Mouse (Mus musculus) neural tube, embryonic 15.5 days (tissue): ENCODE measurements around the gene Ccdc9b. TPM values are rescaled to one million over a fixed set of nuclear protein-coding genes. Genes with fewer than 3 reads are reported as not detected.

ENCODE experiments used
- ATAC-seq: fragments of 200-750 bp; cut with Nextera tagmentation; 2 replicates; pipeline ENCODE4 v1.8.0; 2017; ENCODE audit warnings: mild to moderate bottlenecking, moderate TSS enrichment, moderate library complexity; ENCODE audit not compliant: low FRiP score
- H3K27ac ChIP-seq: fragments of 300-500 bp; sonication (generic); replicated peaks from 2 replicates; pipeline ENCODE4 v1.5.1; 2015; ENCODE audit warnings: mild to moderate bottlenecking, inconsistent platforms
- H3K27me3 ChIP-seq: fragments of 300-500 bp; sonication (generic); replicated peaks from 2 replicates; pipeline ENCODE4 v1.6.1; 2015; ENCODE audit warnings: inconsistent platforms
- H3K36me3 ChIP-seq: fragments of 300-500 bp; sonication (generic); 2 replicates; pipeline ENCODE4 v1.6.1; 2015; ENCODE audit warnings: inconsistent platforms
- H3K4me1 ChIP-seq: fragments of 300-500 bp; sonication (generic); 2 replicates; pipeline ENCODE4 v1.6.1; 2015; ENCODE audit warnings: inconsistent platforms
- H3K4me2 ChIP-seq: fragments of 300-500 bp; sonication (generic); 2 replicates; pipeline ENCODE4 v1.6.1; 2015; ENCODE audit warnings: inconsistent platforms, mild to moderate bottlenecking, moderate library complexity
- H3K4me3 ChIP-seq: fragments of 300-500 bp; sonication (generic); replicated peaks from 2 replicates; pipeline ENCODE4 v1.5.1; 2015; ENCODE audit warnings: mild to moderate bottlenecking, inconsistent platforms
- H3K9ac ChIP-seq: fragments of 300-500 bp; sonication (generic); replicated peaks from 2 replicates; pipeline ENCODE4 v1.6.1; 2015; ENCODE audit warnings: mild to moderate bottlenecking, inconsistent platforms
- H3K9me3 ChIP-seq: fragments of 300-500 bp; sonication (generic); replicated peaks from 2 replicates; pipeline ENCODE4 v1.6.1; 2016; ENCODE audit warnings: inconsistent platforms
- WGBS: fragments of 180-500 bp; shearing (Covaris S2); methylation state at CpG from one replicate; pipeline ENCODE4 v1.1.7; 2015; ENCODE audit warnings: mixed read lengths; 5-methylcytosine and 5-hydroxymethylcytosine counted together
- polyA plus RNA-seq: library from polyadenylated mRNA; unstranded; fragments of >200 nt; fragmentation: Nextera tagmentation; extraction: Ambion mirVana; gene quantifications from 2 replicates; pipeline ENCODE4 v1.2.1, GENCODE M21; 2015

The Ccdc9b gene
- 0.97 and 1.2 TPM in 2 replicates for polyA plus RNA-seq

- 5% methylated on average over 29 of the region's 29 CpGs for whole genome bisulfite sequencing
- ATAC-seq: peak; percentile 80
- peak within 1 kb of the TSS; percentile 8; the same call in 1 of the 2 replicates for H3K4me3 ChIP-seq
- H3K4me2 ChIP-seq: peak within 1 kb of the TSS; percentile 46
- peaks cover 41% of the 10 kb centered on the region for H3K4me1 ChIP-seq
- H3K27me3 ChIP-seq: no peaks in the 10 kb centered on the region; the same call in 1 of the 2 replicates
- peak within 1 kb of the TSS; percentile 84 for H3K27ac ChIP-seq
- H3K36me3 ChIP-seq: no peaks in the 10 kb centered on the region
- peak within 1 kb of the TSS; percentile 36; the same call in 1 of the 2 replicates for H3K9ac ChIP-seq
- H3K9me3 ChIP-seq: no peaks in the 10 kb centered on the region
Measured at GRCm38 (mm10) chr2:118761906-118762783, at the start of gene Ccdc9b. Gene Ccdc9b (minus strand): TSS chr2:118762661.

GRCm38 (mm10) chr2:118810861-118811260 lies 48.4 kb upstream of the Ccdc9b start:
- H3K27me3 ChIP-seq: no peaks in the 10 kb centered on the region
- ATAC-seq: no peak

GRCm38 (mm10) chr2:118806860-118807259 lies 44.4 kb upstream of the Ccdc9b start:
- no peak overlapping the region for H3K4me2 ChIP-seq

More at GRCm38 (mm10) chr2:118810861-118811260, 48.4 kb upstream of the Ccdc9b start:
- Histone ChIP-seq H3K9ac (no peak overlapping the region), H3K4me1 (peaks cover 13% of the 10 kb centered on the region), H3K9me3 (no peaks in the 10 kb centered on the region), H3K36me3 (no peaks in the 10 kb centered on the region), H3K27ac (no peak overlapping the region), H3K4me3 (no peak overlapping the region), H3K4me2 (no peak overlapping the region)
- WGBS: 27% methylated on average over 2 of the region's 2 CpGs

GRCm38 (mm10) chr2:118805756-118806155 lies 43.3 kb upstream of the Ccdc9b start:
- Histone ChIP-seq H3K27ac (no peak overlapping the region), H3K27me3 (no peaks in the 10 kb centered on the region), H3K4me2 (no peak overlapping the region), H3K4me3 (no peak overlapping the region), H3K4me1 (no peaks in the 10 kb centered on the region), H3K9me3 (no peaks in the 10 kb centered on the region), H3K36me3 (no peaks in the 10 kb centered on the region), H3K9ac (no peak overlapping the region)
- WGBS: 29% methylated on average over 3 of the region's 3 CpGs
- ATAC-seq: no peak

More at GRCm38 (mm10) chr2:118806860-118807259, 44.4 kb upstream of the Ccdc9b start:
- Histone ChIP-seq H3K4me1 (no peaks in the 10 kb centered on the region), H3K4me3 (no peak overlapping the region), H3K9me3 (no peaks in the 10 kb centered on the region), H3K36me3 (no peaks in the 10 kb centered on the region), H3K9ac (no peak overlapping the region), H3K27me3 (no peaks in the 10 kb centered on the region), H3K27ac (no peak overlapping the region)
- ATAC-seq: no peak
- WGBS: 78% methylated on average over 4 of the region's 4 CpGs

GRCm38 (mm10) chr2:118805137-118805536 lies 42.7 kb upstream of the Ccdc9b start:
- 78% methylated on average over 3 of the region's 3 CpGs for WGBS
- Histone ChIP-seq H3K4me2 (no peak overlapping the region), H3K27ac (no peak overlapping the region), H3K9ac (no peak overlapping the region), H3K27me3 (no peaks in the 10 kb centered on the region), H3K4me3 (no peak overlapping the region), H3K36me3 (no peaks in the 10 kb centered on the region), H3K9me3 (no peaks in the 10 kb centered on the region), H3K4me1 (no peaks in the 10 kb centered on the region)
- ATAC-seq: no peak

- H3K27ac ChIP-seq: no peak overlapping the region
- no peak overlapping the region for H3K4me3 ChIP-seq
Measured at GRCm38 (mm10) chr2:118804474-118804873, 42.0 kb upstream of the Ccdc9b start.

GRCm38 (mm10) chr2:118802542-118803118 lies 40.2 kb upstream of the Ccdc9b start:
- 80% methylated on average over 4 of the region's 4 CpGs for WGBS
- no peaks in the 10 kb centered on the region for H3K36me3 ChIP-seq
- no peak overlapping the region for H3K27ac ChIP-seq
- no peak overlapping the region for H3K4me3 ChIP-seq
- H3K9me3 ChIP-seq: no peaks in the 10 kb centered on the region
- no peak for ATAC-seq
- H3K27me3 ChIP-seq: no peaks in the 10 kb centered on the region
- no peak overlapping the region for H3K4me2 ChIP-seq
- no peak overlapping the region for H3K9ac ChIP-seq
- no peaks in the 10 kb centered on the region for H3K4me1 ChIP-seq

More at GRCm38 (mm10) chr2:118804474-118804873, 42.0 kb upstream of the Ccdc9b start:
- Histone ChIP-seq H3K36me3 (no peaks in the 10 kb centered on the region), H3K27me3 (no peaks in the 10 kb centered on the region), H3K9me3 (no peaks in the 10 kb centered on the region), H3K9ac (no peak overlapping the region), H3K4me2 (no peak overlapping the region), H3K4me1 (no peaks in the 10 kb centered on the region)
- WGBS: 84% methylated on average over 2 of the region's 2 CpGs
- ATAC-seq: no peak

- H3K4me3 ChIP-seq: no peak overlapping the region
- H3K27ac ChIP-seq: no peak overlapping the region
- no peak overlapping the region for H3K9ac ChIP-seq
- H3K9me3 ChIP-seq: no peaks in the 10 kb centered on the region
- H3K4me2 ChIP-seq: no peak overlapping the region
- H3K4me1 ChIP-seq: peaks cover 10% of the 10 kb centered on the region; the same call in 1 of the 2 replicates
- no peak for ATAC-seq
- 86% methylated on average over 4 of the region's 4 CpGs for WGBS
- H3K27me3 ChIP-seq: peaks cover 3% of the 10 kb centered on the region; the same call in 1 of the 2 replicates
- peaks cover 55% of the 10 kb centered on the region for H3K36me3 ChIP-seq
Measured at GRCm38 (mm10) chr2:118793636-118794035, 31.2 kb upstream of the Ccdc9b start.

GRCm38 (mm10) chr2:118792259-118792613 lies 29.8 kb upstream of the Ccdc9b start:
- no peaks in the 10 kb centered on the region for H3K9me3 ChIP-seq
- no peak overlapping the region for H3K4me2 ChIP-seq
- H3K4me1 ChIP-seq: peaks cover 10% of the 10 kb centered on the region; the same call in 1 of the 2 replicates
- no peak overlapping the region for H3K27ac ChIP-seq
- H3K36me3 ChIP-seq: peaks cover 65% of the 10 kb centered on the region
- WGBS: 87% methylated on average over 4 of the region's 4 CpGs
- H3K27me3 ChIP-seq: peaks cover 3% of the 10 kb centered on the region; the same call in 1 of the 2 replicates
- no peak overlapping the region for H3K9ac ChIP-seq
- no peak for ATAC-seq
- no peak overlapping the region for H3K4me3 ChIP-seq

GRCm38 (mm10) chr2:118791591-118792258 lies 29.3 kb upstream of the Ccdc9b start:
- Histone ChIP-seq H3K9ac (no peak overlapping the region), H3K4me3 (no peak overlapping the region), H3K36me3 (peaks cover 70% of the 10 kb centered on the region), H3K4me1 (peaks cover 10% of the 10 kb centered on the region; the same call in 1 of the 2 replicates), H3K4me2 (no peak overlapping the region), H3K27ac (no peak overlapping the region), H3K9me3 (no peaks in the 10 kb centered on the region), H3K27me3 (peaks cover 3% of the 10 kb centered on the region; the same call in 1 of the 2 replicates)
- WGBS: 95% methylated on average over 26 of the region's 26 CpGs
- ATAC-seq: no peak
